Mouse (Mus musculus) kidney, postnatal 36 days (tissue): ENCODE measurements at regions not wholly inside any gene's neighbourhood (a gene's known extent, or its start where the extent isn't known, plus 50 kb on each side); places are given as distances from the start of the nearest gene placed in this dataset.
A peak's percentile ranks its signal among the peaks of the same experiment; 100 is the strongest.

Source experiments
- DNase-seq, 2 experiments: peaks; one replicate each; pipeline ENCODE4 v3.0.0; 2021 to 2022; ENCODE audit warnings: mixed read lengths in 2 of 2

- DNase-seq: peak in 1 of 2 experiments; percentile 44
Measured at GRCm38 (mm10) chr16:88412287-88412686, 94.5 kb downstream of the Cldn17 start.

- DNase-seq: no peak
Measured at GRCm38 (mm10) chr16:88408144-88408543, 98.6 kb downstream of the Cldn17 start.

GRCm38 (mm10) chr16:88404331-88404730 is 102.4 kb downstream of the Cldn17 start:
- no peak for DNase-seq

GRCm38 (mm10) chr16:88399881-88400280 is 106.9 kb downstream of the Cldn17 start:
- DNase-seq: no peak

GRCm38 (mm10) chr16:88392764-88393163 is 102.7 kb upstream of the Grik1 start:
- no peak for DNase-seq

- no peak for DNase-seq
Measured at GRCm38 (mm10) chr16:88381605-88382279, 91.7 kb upstream of the Grik1 start.

- DNase-seq: no peak
Measured at GRCm38 (mm10) chr16:88375622-88376021, 85.6 kb upstream of the Grik1 start.

- DNase-seq: no peak
Measured at GRCm38 (mm10) chr16:88374612-88375011, 84.5 kb upstream of the Grik1 start.

- DNase-seq: peak; percentile 49 to 59
Measured at GRCm38 (mm10) chr16:88372034-88372433, 82.0 kb upstream of the Grik1 start.

- no peak for DNase-seq
Measured at GRCm38 (mm10) chr16:88368146-88368545, 78.1 kb upstream of the Grik1 start.

- DNase-seq: no peak
Measured at GRCm38 (mm10) chr16:88367162-88367561, 77.1 kb upstream of the Grik1 start.

GRCm38 (mm10) chr16:88360081-88360480 is 70.0 kb upstream of the Grik1 start:
- no peak for DNase-seq
